Mouse (Mus musculus) layer of hippocampus, adult 11-12 months (tissue): ENCODE results near the gene Senp6.
"Not testable (repeated sequence)": the region's sequence is repeated elsewhere in the genome, so short reads cannot be mapped to it uniquely, and the experiment has no call there.

ENCODE experiments used
- DNase-seq: peaks from one replicate; pipeline ENCODE4 v3.0.0; 2022; ENCODE audit warnings: low spot score

Senp6 gene

DNA sequence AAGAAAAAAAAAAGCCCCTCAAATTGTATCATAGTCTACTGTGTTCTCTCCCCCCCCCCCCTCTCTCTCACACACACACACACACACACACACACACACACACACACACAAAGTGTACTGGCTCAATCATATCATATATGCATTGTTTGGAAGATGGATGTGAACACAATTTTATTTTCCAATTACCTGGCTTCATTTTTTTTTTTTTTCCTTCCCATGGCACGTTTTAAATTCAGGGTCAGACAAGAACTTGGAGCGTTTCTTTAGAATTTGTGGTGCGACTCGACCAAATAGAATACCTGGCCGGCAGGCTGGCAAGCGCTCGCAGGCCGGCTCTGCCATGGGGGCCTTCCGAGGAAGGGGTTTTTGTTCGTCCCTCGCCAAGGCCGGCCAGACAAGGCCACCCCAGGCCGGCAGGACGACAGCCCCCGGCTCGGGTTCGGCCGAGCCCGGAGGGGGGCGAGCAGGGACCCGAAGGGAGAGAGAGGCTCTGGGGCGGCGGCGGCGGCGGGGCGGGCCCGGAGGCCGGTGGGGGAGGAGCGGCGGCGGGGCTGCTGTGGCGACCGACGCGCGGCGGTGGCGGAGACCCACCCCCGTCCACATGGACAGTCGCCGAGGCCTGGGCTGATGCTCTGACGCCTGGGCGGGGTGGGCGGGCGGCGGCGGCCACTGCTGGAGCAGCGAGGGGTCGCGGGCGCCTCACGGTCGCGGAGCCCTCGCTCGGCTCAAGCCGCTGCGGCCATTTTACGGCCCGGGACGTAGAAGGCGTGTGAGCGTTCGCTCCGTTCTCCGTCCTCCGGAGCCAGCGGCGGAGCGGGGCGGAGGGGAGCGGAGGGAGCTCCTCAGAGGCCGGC is at the start of gene Senp6:
Gene Senp6 (plus strand): TSS at position 537 of the 854 bp plus-strand sequence.
- peak; percentile 51 for DNase-seq

DNA sequence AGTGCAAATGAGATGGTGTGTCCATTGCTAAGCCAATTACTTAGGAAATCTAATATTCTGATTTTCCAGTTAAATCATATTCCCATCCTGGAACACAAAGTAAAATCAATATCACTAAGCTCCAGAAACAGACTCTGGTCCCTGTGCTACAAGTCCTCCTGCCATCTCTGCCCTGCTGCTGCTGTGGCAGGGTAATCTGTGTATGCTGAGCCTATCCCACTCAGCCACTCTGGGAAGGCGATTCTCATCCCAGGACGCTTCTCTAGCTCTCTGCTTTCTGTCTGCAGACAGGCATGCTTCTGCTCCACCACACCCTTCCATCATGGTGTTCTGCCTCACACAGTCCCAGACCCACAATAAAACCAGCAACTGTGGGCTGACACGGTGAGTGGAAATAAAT is 46.3 kb upstream of the Senp6 start:
- DNase-seq: no peak

DNA sequence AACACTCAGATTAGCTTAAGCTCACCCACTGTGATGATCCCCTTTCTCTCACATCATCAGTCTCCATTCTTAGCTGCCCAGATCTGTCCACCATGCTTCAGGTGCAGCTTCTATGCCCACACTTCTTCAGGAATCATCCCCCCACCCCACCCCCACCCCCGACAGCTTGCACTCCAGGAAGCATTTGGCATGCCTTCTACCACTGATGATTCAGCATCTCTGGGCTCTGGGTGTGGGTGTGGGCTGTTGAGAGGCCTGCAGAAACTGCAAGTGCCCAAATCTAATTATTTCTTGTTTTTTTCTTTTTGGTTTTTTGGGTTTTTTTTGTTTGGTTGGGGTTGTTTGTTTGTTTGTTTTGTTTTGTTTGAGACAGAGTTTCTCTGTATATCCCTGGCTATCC is 45.1 kb upstream of the Senp6 start:
- no peak for DNase-seq

DNA sequence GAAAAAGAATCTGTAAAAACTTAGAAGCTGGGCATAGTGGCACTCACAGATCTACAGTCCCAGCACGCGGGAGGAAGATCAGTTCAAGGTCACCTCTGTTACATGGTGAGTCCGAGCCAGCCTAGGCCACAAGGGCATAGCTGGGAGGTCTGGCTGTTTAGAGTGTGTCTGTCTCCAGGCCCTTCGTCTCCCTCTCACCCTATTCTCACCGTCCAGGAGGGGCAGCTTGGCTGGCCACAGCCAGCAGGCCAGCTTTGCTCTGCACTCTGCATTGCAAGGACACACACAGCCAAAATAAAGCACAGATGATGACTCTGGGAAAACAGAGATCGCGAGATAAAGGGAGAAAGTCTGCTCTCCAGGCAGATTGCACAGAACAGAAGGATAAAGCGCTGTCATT is 43.9 kb upstream of the Senp6 start:
- no peak for DNase-seq

DNA sequence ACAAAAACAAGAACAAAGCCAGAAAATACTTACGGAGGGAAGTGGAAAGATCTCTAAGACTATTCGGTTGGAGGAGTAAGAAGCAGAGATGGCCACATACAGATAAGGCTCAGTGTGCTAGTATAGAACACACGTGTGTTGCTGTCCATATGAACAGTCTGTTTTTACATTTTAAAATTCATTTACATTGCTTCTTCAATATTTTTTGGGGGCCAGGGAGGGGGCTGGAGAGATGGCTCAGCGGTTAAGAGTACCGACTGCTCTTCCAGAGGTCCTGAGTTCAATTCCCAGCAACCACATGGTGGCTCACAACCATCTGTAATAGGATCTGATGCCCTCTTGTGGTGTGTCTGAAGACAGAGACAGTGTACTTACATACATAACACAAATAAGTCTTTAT is 41.4 kb upstream of the Senp6 start:
- not testable (repeated sequence) for DNase-seq

DNA sequence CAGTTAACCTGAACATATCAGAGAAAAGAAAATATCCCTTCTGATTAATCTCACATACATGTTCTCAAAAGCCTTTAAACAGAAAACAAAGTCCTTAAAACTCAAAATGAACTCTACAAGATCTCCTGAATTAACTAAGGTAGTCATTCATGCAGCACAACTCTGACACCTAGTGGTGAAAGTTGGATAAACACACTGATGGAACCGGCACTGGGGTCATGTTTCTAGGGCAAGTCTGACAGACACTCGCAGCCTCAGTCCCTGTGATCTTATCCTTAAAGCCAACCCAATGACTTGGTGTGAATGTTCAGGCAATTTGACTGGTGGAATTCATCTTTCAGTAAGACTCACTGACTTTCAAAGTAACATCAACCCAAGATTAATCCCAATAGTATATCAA is 40.7 kb upstream of the Senp6 start:
- peak; percentile 60 for DNase-seq

DNA sequence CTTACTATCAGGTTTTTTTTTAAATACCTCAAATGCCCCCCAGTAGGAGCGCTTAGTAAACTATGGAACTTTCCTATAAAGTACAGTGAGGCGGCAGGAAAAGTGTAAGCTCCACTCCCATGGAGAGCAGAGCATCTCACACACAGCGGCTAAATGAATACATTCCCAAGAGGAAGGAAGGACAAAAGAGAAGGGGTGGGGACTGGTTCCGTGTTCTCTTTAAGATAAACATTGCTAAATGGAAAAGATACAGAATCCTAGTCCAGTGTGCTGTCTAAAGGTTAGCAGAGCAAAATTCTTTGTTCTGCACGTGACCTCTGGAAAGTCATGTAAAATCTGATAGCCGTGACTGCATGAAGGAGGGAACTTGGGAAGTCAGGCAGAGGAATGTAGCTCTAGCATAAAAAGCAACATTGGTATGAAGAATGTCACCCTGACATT is 40.1 kb upstream of the Senp6 start:
- no peak for DNase-seq

DNA sequence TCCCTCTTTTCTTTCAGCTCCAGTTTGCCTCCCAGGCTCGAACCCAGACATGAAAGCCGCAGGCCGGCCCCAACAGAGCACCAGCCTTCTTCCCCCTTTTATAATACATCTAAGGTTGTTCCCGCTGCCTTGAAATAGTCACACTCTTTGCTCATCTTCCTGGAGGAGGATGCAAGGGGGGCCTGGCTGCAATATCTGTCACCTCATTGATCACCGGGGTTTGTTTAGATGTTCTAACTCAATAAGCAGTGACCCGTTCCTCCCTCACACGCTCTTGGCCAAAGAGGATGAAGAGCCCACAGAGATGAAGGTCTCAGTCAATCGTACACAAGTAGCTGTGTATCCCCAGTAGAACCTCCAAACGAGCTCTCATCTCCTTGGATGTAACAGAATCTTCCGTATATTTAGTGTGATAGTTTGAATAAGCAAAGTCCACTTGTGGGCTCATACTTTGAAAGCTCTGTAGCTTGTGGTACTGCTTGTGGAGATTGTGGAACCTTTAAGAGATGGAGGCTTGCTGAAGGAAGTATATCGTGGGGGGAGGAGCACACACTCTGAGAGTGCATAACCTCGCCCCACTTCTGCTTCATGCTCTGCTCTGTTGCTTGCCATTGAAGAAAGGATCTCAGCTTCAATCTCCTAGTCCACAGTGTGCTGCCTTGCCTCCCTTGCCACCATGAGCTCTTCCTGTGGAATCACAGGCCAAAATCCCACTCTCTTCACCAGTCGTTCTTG is 29.3 kb upstream of the Senp6 start:
- no peak for DNase-seq

DNA sequence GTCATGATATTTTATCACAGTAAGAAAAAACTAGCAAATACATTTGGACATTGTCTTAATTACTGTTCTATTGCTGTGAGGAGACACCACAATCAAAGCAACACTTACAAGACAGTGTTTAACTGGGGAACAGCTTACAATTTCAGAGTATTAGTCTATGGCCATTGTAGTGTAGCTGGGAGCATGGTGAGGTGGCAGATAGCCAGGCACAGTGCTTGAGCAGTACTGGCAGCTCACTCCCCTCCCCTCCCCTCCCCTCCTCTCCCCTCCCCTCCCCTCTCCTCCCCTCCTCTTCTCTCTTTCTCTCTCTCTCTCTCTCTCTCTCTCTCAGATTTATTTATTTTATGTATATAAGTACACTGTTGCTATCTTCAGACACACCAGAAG is 28.7 kb upstream of the Senp6 start:
- no peak for DNase-seq

DNA sequence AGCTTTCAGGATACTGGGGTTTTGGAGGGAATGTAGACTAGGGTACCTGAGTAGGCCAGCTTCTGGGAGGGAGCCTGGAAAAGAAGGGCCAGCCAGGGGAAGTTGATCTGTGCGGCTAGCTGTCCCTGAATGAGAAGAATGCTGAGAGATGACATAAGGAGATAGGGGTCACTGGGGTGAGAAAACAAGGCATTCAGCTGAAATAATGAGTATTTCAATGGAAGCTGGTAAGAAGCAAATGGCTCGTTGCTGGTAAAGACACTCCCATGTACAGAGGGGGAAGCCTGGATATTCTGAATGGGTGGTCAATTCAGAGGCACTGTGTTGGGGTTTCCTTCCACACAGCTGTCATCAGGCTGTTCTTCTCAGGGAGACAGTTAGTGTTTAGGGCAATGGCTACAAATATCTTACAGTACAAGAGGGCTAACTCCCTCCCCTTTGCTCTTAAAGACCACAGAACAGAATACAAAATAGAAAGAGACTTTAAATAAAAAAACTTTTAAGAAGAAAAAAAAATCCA is 27.3 kb upstream of the Senp6 start:
- no peak for DNase-seq

DNA sequence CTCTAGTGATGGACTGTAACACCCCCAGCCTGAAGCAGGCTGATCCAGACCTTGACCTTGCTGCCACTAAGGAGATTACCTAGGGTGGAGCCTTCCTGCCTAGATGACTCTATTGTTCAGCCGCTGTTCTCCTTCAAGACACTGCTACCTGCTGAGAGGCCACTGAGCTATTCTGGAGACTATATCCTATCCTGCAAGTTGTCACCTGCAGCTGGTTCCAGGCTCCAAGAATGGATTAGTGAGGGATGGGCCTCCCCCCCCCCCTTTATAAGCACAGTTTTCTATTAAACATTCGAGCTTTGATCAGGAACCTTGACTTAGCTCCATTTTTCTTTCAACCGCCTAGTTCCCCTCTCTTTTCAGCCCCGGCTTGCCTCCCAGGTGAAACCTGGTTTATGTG is 22.4 kb upstream of the Senp6 start:
- not testable (repeated sequence) for DNase-seq

DNA sequence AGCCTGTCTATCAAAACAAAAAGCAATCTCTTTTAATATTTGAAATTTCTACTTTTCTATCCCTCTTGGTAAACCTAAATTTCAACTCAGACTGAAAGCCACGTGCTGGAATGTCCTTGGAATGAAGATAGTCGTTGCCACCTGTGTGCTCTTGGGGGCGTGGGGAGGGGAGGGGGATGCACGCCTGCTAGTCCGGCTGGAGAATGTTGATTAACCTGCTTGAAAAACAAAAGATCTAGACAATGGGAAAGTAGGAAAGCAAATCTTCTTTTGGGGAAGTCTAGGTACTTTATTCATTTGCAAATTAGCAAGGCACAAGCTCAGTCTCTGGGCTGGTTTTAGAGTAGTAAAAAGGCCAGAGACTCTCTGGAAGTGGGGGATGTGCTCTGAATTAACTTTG is 17.4 kb upstream of the Senp6 start:
- DNase-seq: not testable (repeated sequence)

DNA sequence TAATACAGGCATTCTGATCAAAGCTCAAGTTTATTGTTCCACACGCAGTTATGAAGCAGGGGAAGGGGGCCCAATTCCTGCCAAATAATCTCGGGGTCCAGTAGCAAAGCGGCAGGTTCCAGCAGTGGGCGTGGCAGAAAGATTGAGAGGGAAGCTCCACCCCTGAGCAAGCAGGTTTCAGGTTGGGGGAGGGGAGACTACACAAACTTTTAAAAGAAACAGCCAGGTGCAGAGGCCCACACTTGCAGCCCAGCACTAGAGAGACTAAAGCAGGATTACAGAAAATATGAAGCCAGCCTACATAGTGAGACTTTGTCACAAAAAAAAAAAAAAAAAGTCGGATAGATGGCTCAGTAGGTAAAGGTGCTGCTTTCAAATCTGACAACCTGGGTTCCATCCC is 13.8 kb upstream of the Senp6 start:
- no peak for DNase-seq

DNA sequence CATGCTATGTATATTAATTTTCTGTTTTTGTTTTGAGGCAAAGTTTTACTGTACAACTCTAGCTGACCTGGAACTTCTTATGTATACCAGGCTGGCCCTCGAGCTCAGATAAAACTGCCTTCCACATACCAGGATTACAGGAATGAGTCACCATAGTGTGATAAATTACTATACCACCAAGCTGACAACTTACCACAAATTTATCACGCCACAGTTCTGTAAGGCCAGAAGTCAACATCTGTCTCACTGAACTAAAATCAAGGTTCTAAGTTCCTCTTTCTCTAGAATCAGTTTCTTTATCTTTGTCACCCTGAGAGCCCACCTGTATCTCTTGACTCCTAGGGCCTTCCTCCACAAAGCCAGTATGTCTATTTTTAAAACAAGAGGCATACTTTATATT is 9.0 kb upstream of the Senp6 start:
- DNase-seq: no peak

DNA sequence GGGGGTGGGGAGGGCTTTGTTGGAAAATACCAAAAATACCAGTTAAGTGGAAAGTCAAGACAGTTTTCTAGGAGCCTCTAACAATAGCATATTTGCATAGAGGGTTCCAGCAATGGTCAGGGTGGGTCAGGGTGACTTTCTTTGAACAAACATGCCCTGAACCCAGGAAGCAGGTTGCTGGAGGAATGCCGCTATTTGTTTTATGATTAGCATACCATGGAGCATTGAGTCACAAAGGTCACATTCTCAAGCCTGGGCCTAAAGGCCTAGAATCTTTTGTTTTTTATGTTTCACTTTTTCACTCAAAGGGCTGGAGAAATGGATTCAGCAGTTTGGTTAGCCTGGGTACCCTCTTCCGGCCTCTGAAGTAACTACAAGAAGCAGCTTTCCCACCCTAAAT is 1.2 kb upstream of the Senp6 start:
- not testable (repeated sequence) for DNase-seq

DNA sequence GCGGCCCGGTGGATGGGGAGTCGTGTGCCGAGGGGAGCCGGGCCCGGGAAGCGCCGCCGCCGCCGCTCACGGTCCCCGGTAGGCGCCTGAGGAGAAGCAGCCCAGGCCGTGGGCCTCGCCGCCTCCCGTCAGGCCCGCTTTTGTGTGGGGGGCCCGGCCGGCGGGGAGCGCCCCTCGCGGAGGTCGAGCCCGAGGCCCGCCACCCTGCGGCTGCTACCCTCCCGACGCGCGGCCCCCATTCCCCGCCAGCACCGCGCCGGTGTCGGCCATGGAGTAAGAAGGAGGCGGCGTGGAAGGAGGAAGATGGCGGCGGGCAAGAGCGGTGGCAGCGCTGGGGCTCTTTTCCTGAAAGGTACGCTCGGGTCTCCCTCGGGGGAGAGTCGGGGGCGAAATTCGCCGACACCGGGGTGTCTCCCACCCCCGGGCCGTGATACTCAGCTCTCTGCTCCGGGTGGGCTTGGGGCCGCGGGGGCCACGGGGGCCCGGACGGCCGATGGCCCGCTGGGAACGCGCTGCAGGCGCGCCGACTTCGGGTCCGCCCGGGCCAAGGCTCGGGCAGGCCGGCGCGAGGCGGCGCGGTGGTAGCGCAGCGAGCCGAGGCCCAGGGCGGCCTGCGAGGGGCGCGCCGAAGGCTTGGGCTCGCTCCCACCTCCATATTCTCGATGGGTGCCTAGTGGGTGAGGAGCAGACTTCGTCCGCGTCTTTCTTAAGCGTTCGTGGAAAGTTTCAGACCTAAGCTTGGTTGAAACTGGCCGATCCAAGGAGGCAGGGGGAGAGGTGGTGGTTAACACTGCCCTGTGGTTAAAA is 721 bp downstream of the Senp6 start:
- DNase-seq: peak; percentile 60

DNA sequence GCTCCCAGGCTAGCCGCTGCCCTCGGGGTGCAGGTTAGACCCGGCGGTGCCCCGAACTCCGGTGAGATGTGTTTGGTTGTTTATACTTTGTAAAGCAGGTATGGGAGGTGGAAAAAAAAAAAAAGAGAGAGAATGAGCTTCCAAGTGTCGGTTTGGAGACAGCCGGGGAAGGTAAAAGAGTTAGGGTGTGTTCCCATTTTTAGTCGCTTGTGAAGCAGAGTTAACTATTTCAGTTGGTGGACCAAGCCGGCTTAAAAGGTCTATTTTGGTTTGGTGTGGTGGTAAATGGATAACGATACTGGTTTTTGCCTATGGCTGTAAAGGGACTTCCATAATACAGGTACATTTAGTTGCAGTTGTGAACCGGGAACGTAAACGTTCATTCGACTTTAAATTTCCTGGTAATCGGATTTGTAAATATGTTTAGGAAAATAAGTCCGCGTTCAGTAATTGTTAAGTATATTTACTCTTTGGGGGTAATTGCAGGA is 1.4 kb downstream of the Senp6 start:
- DNase-seq: no peak

DNA sequence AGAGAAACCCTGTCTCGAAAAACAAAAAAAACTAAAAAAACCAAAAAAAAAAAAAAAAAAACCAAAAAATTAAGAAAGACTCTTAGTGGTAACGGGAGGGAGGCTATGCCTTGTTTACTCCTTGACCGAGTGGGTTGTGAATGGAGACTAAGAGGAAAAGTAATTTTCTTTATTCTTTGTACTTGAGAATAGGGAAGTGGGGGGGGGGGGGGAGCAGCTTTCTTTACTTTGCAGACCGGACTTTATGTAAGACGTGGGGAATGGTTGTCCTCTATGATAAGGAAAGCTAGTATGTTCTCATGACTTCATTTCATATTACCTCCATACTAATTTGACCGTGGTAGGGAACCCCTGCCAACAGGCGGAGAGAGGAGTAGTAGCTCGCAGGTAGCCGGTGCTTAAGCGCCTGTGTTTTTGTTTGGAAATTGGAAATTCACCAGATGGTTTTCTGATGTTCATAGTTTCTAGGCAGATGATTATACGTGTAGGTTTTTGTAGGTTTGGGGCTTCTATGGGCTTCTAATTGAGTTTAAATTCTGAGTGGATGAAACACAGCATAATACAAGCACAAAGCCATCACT is 2.1 kb downstream of the Senp6 start:
- no peak for DNase-seq

DNA sequence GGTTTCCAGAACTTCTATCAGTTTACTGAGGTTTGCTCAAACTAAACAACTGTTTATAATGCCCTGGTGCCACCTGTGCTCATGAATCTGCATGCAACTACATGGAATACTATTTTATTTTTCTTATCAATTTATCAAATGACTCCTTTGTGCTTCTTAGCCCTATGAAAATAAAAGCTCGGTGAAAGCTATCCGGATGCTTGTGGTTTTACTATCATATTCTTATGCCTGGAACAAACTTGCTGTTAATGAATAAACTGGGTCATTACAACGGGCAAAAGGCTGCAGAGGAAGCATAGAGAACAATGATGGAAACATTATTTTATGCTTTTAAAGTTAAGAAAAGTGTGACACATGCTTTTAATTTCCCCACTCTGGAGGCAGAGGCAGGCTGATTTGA is 3.3 kb downstream of the Senp6 start:
- DNase-seq: no peak

DNA sequence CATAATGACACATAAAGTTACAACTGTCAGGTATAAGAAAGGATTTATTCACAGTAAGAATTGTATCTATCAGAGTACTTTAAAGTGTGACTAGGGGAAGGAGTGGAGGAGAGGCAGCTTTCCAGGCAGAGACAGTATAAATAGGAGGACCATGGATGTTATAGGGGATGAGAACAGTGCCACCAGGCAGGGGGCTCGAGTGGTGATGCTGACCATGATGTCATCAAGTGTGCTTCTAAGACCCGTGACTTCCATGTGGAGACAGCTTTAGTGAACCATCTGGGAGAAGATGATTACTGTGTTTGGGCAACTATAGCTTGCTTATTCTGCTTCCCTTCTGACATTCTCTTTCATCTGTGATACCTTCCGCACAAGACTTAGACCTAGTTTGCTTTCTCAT is 4.9 kb downstream of the Senp6 start:
- no peak for DNase-seq

DNA sequence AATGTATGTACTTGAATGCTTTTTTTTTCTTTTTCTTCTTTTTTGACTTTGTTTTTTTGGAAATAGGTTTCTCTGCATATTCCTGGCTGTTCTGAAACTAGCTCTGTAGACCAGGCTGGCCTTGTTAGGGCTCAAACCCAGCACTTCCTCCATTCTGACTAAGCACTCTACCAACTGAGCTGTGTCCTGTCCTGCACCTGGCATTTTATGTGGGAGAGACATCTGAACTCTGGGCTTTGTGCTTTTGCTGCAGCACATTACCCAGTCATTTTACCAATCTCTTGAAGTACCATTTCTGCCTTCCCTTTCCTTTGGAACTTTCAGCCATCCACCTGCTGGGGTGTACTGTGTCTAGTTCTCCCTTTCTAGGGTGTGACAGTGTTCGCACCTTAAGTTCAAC is 7.4 kb downstream of the Senp6 start:
- no peak for DNase-seq

DNA sequence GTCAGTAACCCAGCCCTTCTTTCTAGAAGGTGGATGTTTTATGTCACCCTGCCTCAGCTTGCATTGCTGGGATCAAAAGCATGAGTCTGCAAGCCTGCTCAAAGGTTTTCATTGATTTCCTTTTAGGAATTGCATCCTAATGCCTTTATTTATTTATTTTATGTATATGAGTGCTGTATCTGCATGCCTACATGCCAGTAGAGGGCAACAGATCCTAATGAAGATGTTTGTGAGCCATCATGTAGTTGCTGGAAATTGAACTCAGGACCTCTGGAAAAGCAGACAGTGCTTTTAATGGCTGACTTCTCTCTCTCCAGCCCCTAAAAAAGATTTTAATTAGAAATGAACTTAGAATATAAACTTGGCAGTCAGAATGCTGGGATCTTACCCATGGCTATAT is 8.2 kb downstream of the Senp6 start:
- DNase-seq: no peak
